Mouse (Mus musculus) ES-E14 (cell line): ENCODE data around the gene Fyttd1.

Source experiments
- HCFC1 ChIP-seq: IDR thresholded peaks from 2 replicates; pipeline ENCODE4 v1.6.1; 2012; ENCODE audit warnings: low read length, inconsistent platforms, borderline replicate concordance; ENCODE audit not compliant: insufficient read depth
- MAFK ChIP-seq: IDR thresholded peaks from 2 replicates; pipeline ENCODE4 v1.6.1; 2014; ENCODE audit warnings: mild to moderate bottlenecking, low read depth, low read length, inconsistent platforms; ENCODE audit not compliant: insufficient read depth
- ZNF384 ChIP-seq: IDR thresholded peaks from 2 replicates; pipeline ENCODE4 v1.6.1; 2012; ENCODE audit warnings: low read depth, low read length, inconsistent platforms

- no peak for TF ChIP-seq HCFC1
- TF ChIP-seq ZNF384 = no peak
- TF ChIP-seq MAFK = no peak
Observed at GRCm38 (mm10) chr16:32934470-32934869, 57.2 kb downstream of the Fyttd1 start.
